Mouse (Mus musculus) layer of hippocampus, adult 2 months (tissue): ENCODE results near the gene Gatad1. TPM values are rescaled to one million over a fixed set of nuclear protein-coding genes. Genes with fewer than 3 reads are reported as not detected.
"Not testable (repeated sequence)": the region's sequence is repeated elsewhere in the genome, so short reads cannot be mapped to it uniquely, and the experiment has no call there.

Experiments used
- DNase-seq, 2 experiments: peaks; one replicate each; pipeline ENCODE4 v3.0.0; 2022; ENCODE audit warnings: low spot score in 2 of 2
- H3K27ac ChIP-seq: fragments of 200-600 bp; 2 replicates; pipeline ENCODE4 v1.8.1; 2022
- H3K4me3 ChIP-seq: fragments of 200-600 bp; 2 replicates; pipeline ENCODE4 v1.8.1; 2022; ENCODE audit warnings: mild to moderate bottlenecking
- CTCF ChIP-seq: fragments of 200-600 bp; conservative IDR thresholded peaks from 2 replicates; pipeline ENCODE4 v1.8.1; 2022; ENCODE audit warnings: antibody characterized with exemption, mild to moderate bottlenecking, moderate library complexity
- long read RNA-seq, 2 experiments: library from polyadenylated mRNA; stranded (forward); transcript quantifications; one replicate each; pipeline ENCODE4 v2.0.0; 2021; ENCODE audit warnings: borderline mapping rate in 2 of 2
- total RNA-seq, 2 experiments: library from RNA; stranded (reverse); gene quantifications; 2 replicates each; pipeline ENCODE4 v1.2.3; 2021

The Gatad1 gene
- 100 to 1,000 TPM; 102 to 108 TPM for total RNA-seq
- long read RNA-seq, experiment 1, transcript Gatad1-201 (5 exons, 2,545 nt), result major isoform, 9 of 37 reads
- long read RNA-seq, experiment 1, transcript Gatad1-202 (4 exons, 1,278 nt), result minor isoform, 8 of 37 reads
- long read RNA-seq, experiment 1, partial matches to known transcripts, result 6 of 37 reads
- long read RNA-seq, experiment 1, other reads (novel, unspliced or antisense), result 14 of 37 reads
- long read RNA-seq, experiment 2, transcript Gatad1-202 (4 exons, 1,278 nt), result minor isoform, 6 of 40 reads
- long read RNA-seq, experiment 2, transcript Gatad1-201 (5 exons, 2,545 nt), result major isoform, 23 of 40 reads
- long read RNA-seq, experiment 2, partial matches to known transcripts, result 3 of 40 reads
- long read RNA-seq, experiment 2, other reads (novel, unspliced or antisense), result 8 of 40 reads

DNA sequence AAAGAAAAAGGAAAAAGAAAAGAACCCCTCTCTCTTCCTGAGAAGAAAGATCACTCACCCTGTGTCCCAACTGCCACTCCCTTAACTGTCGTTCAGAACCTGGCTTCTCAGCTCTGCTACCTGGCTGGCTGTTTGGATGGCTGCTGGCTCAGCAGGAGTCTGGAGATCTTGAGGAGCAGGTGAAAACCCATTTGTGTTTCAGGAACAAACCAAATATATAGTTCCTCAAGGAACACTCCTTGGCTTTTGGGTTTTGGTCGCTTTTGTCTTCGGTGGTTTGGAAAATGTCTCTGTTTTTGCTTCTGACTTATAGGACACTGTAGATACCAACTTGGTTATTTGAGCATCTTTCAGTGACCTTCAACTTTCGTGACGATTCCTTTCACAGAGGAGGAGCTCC, at the start of gene Gatad1:
Gene Gatad1 (minus strand): TSS at position 101 of the 400 bp plus-strand sequence.
- no peak for TF ChIP-seq CTCF
- no peak for DNase-seq
- Histone ChIP-seq H3K4me3 (no peak within 1 kb of the TSS), H3K27ac (no peak within 1 kb of the TSS)

DNA sequence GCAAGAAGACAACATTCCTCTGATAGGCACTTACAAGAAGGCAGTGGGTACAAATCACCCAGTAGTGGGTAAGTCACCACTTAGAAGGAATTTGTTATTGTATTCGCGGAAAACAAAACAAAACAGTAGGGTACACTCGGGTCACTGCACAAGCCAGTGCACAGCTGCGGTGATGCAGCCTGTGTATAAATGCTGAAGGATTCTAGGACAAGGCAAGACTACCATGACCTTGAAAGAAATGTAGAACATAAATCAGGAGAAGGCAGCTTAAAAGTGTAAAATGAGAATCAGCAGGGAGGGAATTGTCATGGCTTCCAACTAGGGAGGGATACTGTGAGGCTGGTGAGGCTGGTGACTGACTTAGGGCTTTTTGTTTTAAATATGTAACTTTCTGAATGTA, 45.2 kb upstream of the Gatad1 start:
- DNase-seq, result no peak
- no peak overlapping the region for H3K4me3 ChIP-seq
- no peak overlapping the region for H3K27ac ChIP-seq
- no peak for TF ChIP-seq CTCF

- no peak for TF ChIP-seq CTCF
- no peak for DNase-seq
- Histone ChIP-seq H3K27ac (no peak overlapping the region), H3K4me3 (no peak overlapping the region)
Observed at GRCm38 (mm10) chr5:3700025-3700424, 43.0 kb upstream of the Gatad1 start.

DNA sequence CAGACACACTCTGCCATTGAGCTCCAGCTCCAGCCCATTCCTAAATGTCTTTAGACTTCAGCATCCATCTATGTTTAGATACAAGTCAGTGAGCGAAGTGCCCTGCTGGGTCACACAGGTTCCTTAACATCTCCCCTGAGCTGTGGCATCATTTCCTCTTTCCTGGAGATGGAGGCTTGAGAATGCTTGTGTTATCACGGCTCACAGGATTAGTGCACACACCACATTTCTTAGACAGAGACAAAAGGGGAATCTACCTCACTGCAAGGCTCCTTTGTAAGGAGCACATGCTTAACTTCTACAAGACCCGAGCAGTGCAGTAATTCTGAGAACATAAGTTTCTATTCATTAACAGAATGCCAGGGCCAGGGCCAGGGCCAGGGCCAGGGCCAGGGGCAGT, 39.0 kb upstream of the Gatad1 start:
- no peak for TF ChIP-seq CTCF
- no peak for DNase-seq
- H3K27ac ChIP-seq, result no peak overlapping the region
- H3K4me3 ChIP-seq, result no peak overlapping the region

DNA sequence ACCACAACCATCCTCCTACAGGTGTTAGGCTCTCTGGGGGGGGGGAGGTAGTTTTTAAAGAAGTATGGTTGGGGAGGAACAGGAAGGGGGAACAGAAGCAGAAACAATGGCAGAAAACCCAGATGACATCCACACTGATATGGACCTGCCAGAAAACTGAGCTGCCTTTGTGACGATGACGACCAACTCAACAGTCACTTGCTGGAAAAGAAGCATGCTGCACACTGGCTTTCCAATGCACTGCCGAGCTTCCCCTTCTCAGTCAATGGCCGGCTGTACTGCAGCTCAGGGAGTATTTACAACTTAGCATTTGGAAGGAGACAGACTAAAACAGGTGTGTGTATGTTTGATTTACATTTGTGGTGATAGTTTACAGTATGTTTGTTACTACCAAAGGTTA, 38.2 kb upstream of the Gatad1 start:
- DNase-seq, result no peak
- H3K27ac ChIP-seq, result no peak overlapping the region
- TF ChIP-seq CTCF, result no peak
- no peak overlapping the region for H3K4me3 ChIP-seq

DNA sequence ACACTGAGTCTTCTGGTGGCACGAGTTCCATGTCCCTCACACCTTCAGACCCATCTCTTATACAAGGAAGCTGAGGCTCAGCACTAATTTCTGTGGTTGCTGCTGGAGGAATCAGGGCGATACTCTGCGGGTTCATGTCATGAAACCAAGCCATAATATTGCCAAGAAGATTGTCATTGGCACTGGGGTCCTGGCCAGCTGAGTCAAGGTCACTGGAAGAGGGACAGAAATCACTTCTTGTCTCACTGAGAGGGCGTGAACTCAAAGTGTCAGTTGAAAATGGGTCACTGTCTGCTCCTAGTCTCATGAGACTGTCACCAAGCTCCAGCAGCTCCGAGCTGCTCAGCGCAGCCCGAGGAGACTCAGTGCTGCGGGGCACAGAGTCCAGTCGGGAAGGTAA, 36.0 kb upstream of the Gatad1 start:
- no peak overlapping the region for H3K27ac ChIP-seq
- H3K4me3 ChIP-seq, result no peak overlapping the region
- no peak for DNase-seq
- TF ChIP-seq CTCF, result no peak

DNA sequence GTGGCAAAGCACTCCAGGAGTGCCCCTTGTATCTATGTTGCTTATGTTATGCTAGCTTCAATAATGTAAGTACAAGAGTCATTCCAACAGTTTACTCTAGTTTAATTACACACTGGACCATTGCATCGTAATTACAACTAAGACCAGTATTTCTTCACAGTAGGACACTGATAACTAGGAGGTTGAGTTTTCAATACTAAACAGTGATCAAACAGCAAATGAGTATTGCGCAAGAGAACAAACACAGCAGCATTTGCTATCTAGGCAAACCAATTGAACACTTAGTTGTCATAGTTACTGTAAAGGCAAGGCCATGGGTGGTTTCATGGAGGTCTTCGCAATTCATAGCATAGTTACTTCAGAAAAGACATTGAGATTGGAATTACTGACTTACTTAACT, 34.3 kb upstream of the Gatad1 start:
- no peak for TF ChIP-seq CTCF
- no peak overlapping the region for H3K27ac ChIP-seq
- DNase-seq, result no peak
- no peak overlapping the region for H3K4me3 ChIP-seq

- no peak overlapping the region for H3K27ac ChIP-seq
- H3K4me3 ChIP-seq, result no peak overlapping the region
- DNase-seq, result no peak
- no peak for TF ChIP-seq CTCF
Observed at GRCm38 (mm10) chr5:3688298-3688697, 31.3 kb upstream of the Gatad1 start.

GRCm38 (mm10) chr5:3669938-3670554, 13.1 kb upstream of the Gatad1 start:
- no peak for TF ChIP-seq CTCF
- Histone ChIP-seq H3K27ac (no peak overlapping the region), H3K4me3 (no peak overlapping the region)
- no peak for DNase-seq

DNA sequence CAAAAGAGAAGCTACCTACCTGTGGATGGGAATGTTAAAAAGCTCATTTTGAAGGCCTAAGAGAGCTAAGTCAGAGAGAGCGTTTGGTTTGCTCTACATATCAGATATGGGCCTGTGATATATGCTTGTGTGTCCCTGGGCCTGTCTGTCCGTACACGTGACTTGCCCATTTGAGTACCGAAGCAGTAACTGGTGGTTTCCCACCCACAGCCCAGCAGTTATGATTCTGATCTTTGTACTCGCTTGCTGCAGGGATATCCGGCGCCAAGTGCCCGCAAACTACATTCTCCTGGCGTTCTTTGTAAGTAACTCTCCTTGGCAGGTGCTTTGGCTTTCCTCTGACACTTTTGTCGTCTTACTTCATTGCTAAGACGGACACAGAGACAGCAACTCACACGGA, 9.6 kb upstream of the Gatad1 start:
- no peak for TF ChIP-seq CTCF
- H3K4me3 ChIP-seq, result no peak overlapping the region
- no peak for DNase-seq
- no peak overlapping the region for H3K27ac ChIP-seq

DNA sequence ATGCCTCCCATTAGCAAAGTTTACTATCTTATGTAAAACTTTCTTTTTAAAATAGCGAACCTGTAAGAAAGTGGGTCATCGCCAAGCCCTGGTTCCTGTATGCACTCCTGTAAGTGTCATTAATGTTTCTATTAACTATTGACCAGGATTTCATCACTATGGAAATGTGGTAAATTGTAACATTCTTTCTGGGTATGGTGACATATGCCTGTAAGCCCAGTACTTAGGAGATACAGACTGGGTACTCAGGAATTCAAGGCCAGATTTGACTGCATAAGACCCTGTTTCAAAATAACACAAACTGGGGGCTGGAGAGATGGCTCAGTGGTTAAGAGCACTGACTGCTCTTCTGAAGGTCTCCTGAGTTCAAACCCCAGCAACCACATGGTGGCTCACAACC, 8.2 kb upstream of the Gatad1 start:
- no peak for DNase-seq
- no peak for TF ChIP-seq CTCF

DNA sequence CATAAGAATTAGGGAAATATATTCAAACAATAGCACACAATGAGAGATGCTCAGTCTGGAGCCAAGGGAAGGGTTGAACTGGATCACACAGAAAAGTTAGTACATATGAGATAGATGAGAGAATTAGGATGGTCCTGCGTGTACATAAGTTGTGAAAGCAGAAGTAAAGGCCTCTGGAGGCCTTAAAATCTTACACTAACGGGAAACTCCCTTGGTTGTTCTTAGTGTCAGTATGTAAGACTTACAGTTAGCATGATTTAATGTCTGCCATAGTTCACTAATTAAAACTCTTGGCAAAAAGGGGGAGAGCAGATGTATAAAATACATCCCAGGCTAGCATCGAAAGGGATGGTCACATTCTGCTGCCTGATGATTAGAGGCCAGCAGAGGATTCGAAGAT, 3.2 kb downstream of the Gatad1 start:
- Histone ChIP-seq H3K4me3 (no peak overlapping the region), H3K27ac (no peak overlapping the region)
- no peak for DNase-seq
- no peak for TF ChIP-seq CTCF

More for the DNA sequence above, 8.2 kb upstream of the Gatad1 start:
- H3K4me3 ChIP-seq, result no peak overlapping the region
- no peak overlapping the region for H3K27ac ChIP-seq

DNA sequence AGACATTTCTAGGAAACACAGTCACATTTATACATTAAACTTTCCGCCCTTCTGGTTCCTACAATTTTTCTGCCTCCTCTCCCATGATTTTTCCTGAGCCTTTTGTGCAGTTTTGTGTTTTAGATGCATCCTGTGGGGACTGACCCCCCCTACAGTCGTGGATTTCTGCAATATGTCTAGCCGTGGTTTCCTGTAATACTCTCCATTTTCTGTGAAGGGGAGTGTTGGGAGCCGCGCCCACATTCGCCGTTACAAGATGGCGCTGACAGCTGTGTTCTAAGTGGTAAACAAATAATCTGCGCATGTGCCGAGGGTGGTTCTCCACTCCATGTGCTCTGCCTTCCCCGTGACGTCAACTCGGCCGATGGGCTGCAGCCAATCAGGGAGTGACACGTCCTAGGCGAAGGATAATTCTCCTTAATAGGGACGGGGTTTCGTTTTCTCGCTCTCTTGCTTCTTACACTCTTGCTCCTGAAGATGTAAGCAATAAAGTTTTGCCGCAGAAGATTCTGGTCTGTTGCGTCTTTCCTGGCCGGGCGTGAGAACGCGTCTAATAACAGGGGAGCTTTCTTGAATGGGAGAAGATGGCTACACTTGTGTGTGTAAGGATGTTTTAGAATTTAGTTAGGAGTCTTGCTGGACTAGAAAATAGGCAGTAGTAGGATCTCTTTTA, 3.9 kb downstream of the Gatad1 start:
- not testable (repeated sequence) for DNase-seq, H3K4me3 ChIP-seq, H3K27ac ChIP-seq
